Mouse (Mus musculus) hindbrain, embryonic 13.5 days (tissue): ENCODE results near the gene Guca1b. TPM values are rescaled to one million over a fixed set of nuclear protein-coding genes. Genes with fewer than 3 reads are reported as not detected.
"Not testable (repeated sequence)": the region's sequence is repeated elsewhere in the genome, so short reads cannot be mapped to it uniquely, and the experiment has no call there.

ENCODE experiments used
- ATAC-seq: fragments of 200-750 bp; cut with Nextera tagmentation; 2 replicates; pipeline ENCODE4 v1.8.0; 2017; ENCODE audit warnings: moderate TSS enrichment; ENCODE audit not compliant: low FRiP score
- H3K27ac ChIP-seq: fragments of 300-500 bp; sonication (generic); 2 replicates; pipeline ENCODE4 v1.5.1; 2015; ENCODE audit warnings: inconsistent platforms, mild to moderate bottlenecking, moderate library complexity
- H3K27me3 ChIP-seq: fragments of 300-500 bp; sonication (generic); 2 replicates; pipeline ENCODE4 v1.6.1; 2015; ENCODE audit warnings: mild to moderate bottlenecking, inconsistent platforms
- H3K36me3 ChIP-seq: fragments of 300-500 bp; sonication (generic); 2 replicates; pipeline ENCODE4 v1.6.1; 2015; ENCODE audit warnings: mild to moderate bottlenecking, inconsistent platforms
- H3K4me1 ChIP-seq: fragments of 300-500 bp; sonication (generic); replicated peaks from 2 replicates; pipeline ENCODE4 v1.6.1; 2015; ENCODE audit warnings: inconsistent platforms
- H3K4me2 ChIP-seq: fragments of 300-500 bp; sonication (generic); 2 replicates; pipeline ENCODE4 v1.6.1; 2015; ENCODE audit warnings: inconsistent platforms, mild to moderate bottlenecking, moderate library complexity
- H3K4me3 ChIP-seq: fragments of 300-500 bp; sonication (generic); 2 replicates; pipeline ENCODE4 v1.5.1; 2015; ENCODE audit warnings: mild to moderate bottlenecking, inconsistent platforms
- H3K9ac ChIP-seq: fragments of 300-500 bp; sonication (generic); 2 replicates; pipeline ENCODE4 v1.6.1; 2015; ENCODE audit warnings: mild to moderate bottlenecking, inconsistent platforms
- H3K9me3 ChIP-seq: fragments of 300-500 bp; sonication (generic); 2 replicates; pipeline ENCODE4 v1.6.1; 2016; ENCODE audit warnings: inconsistent platforms
- WGBS: fragments of 180-500 bp; shearing (Covaris S2); methylation state at CpG from one replicate; pipeline ENCODE4 v1.1.7; 2015; 5-methylcytosine and 5-hydroxymethylcytosine counted together
- polyA plus RNA-seq: library from polyadenylated mRNA; unstranded; fragments of >200 nt; fragmentation: Nextera tagmentation; extraction: Ambion mirVana; gene quantifications from 2 replicates; pipeline ENCODE4 v1.2.1, GENCODE M21; 2015

Guca1b gene
- polyA plus RNA-seq, 1 experiment from 2014 or later, result 0.83 TPM

DNA sequence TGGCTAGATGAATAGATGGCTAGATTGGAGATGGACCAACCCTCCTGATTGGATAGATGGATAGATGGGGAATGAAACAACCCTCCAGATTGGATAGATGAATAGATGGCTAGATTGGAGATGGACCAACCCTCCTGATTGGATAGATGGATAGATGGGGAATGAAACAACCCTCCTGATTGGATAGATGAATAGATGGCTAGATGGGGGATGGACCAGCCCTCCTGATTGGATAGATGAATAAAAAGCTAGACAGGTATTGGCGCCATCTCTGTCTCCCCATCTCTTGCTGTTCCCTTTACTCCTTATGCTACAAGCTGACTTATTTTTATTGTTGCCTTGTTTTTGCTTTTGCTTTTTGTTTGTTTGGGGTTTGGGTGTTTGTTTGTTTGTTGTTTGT lies 37.4 kb downstream of the Guca1b start:
- H3K27me3 ChIP-seq, H3K4me3 ChIP-seq, H3K4me1 ChIP-seq, H3K27ac ChIP-seq, H3K9ac ChIP-seq, ATAC-seq, H3K9me3 ChIP-seq, H3K36me3 ChIP-seq, H3K4me2 ChIP-seq: not testable (repeated sequence)
- WGBS, result 100% methylated on average over 1 of the region's 1 CpGs

DNA sequence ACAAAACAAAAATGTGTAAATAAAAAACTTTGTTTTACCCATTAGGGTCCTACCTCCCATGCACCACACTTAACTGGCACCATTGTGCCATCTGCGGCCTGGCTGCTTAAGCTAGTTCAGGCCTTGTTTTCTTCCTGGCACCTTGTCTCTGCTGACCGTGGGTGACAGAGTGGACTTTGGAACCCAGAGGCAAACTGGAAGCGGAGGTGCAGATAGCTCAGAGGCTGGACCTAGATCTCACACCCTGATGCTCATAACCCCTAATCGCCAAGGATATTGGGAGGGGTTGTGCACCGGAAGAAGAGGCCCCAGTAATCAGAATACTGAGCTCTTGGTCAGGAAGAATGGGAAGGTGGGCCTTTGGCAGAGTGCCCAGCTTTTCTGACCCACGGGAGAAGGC lies 39.0 kb downstream of the Guca1b start:
- no peak overlapping the region for H3K4me2 ChIP-seq
- no peaks in the 10 kb centered on the region for H3K9me3 ChIP-seq
- 80% methylated on average over 6 of the region's 6 CpGs for WGBS
- no peak overlapping the region for H3K4me3 ChIP-seq
- peaks cover 7% of the 10 kb centered on the region for H3K4me1 ChIP-seq
- ATAC-seq, result no peak
- no peaks in the 10 kb centered on the region for H3K36me3 ChIP-seq
- no peaks in the 10 kb centered on the region for H3K27me3 ChIP-seq
- H3K27ac ChIP-seq, result no peak overlapping the region
- H3K9ac ChIP-seq, result no peak overlapping the region

DNA sequence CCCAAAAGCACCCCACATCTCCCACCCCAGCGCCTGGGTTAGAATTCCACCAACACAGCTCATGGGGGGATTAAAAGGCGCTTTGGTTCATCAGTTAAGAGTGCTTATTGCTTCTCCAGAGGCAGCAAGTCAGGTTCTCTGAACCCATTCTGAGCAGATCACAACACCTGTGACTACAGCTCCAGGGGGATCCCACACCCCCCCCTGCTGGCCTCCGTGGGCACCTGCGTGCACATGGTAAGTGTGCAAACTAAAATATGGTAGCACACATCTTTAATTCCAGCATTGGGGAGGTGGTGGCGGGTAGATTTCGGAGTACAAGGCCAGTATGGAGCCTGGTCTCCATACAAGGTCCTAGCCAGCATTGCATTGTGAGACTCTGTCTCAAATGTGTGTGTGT lies 42.1 kb downstream of the Guca1b start:
- Histone ChIP-seq H3K36me3 (no peaks in the 10 kb centered on the region), H3K27me3 (0 out of 2 replicates have a peak, but pooled peaks cover 2% of the 10 kb centered on the region), H3K4me2 (no peak overlapping the region), H3K4me3 (no peak overlapping the region), H3K9ac (no peak overlapping the region), H3K4me1 (peaks cover 7% of the 10 kb centered on the region), H3K9me3 (no peaks in the 10 kb centered on the region), H3K27ac (no peak overlapping the region)
- WGBS, result 80% methylated on average over 6 of the region's 6 CpGs
- no peak for ATAC-seq

DNA sequence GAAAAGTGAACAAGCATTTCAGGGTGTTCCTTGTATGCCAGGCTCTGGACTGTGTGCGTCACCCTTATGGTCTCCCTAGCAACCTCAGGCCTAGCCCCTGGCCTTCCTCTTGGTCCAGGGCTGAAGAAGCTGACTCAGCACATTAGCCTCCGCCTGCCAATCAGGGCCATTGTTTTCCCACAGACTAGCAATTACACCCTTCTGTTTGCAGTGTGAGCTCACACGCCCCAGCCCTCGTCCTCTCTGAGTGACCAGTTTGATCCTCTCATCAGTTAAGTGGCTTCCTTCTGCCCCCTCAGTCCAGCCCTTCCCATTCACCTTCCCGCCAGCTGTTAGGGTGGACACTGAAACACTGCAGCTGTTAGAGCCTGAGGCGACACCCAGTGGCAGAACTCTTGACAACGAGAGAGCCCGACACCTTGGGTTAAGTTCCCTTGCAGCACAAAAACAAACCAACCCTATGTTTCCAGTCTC lies 43.7 kb downstream of the Guca1b start:
- 4% methylated on average over 8 of the region's 8 CpGs for WGBS
- ATAC-seq, result peak; percentile 72; the same call in 1 of the 2 replicates
- H3K4me3 ChIP-seq, result no peak overlapping the region
- no peak overlapping the region for H3K9ac ChIP-seq
- H3K36me3 ChIP-seq, result no peaks in the 10 kb centered on the region
- no peak overlapping the region for H3K27ac ChIP-seq
- no peaks in the 10 kb centered on the region for H3K9me3 ChIP-seq
- peaks cover 7% of the 10 kb centered on the region for H3K4me1 ChIP-seq
- H3K4me2 ChIP-seq, result peak overlapping the region; percentile 35
- H3K27me3 ChIP-seq, result 0 out of 2 replicates have a peak, but pooled peaks cover 2% of the 10 kb centered on the region

DNA sequence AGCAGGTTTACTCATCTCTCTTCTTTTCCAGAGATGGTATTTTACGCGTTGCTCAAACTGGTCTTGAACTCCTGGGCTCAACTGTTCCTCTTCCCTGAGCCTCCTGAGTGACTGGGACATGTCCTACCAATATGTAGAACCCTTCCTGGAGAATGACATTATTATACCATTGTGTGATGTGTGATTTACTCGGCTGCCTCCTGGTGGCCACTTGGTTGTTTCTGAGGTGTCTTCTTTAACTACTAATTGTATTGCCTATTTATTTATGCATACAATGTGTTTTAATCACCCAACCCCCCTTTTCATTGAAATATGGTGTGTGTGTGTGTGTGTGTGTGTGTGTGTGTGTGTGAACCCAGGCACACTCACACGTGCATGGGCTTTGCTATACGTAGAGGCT lies 45.6 kb downstream of the Guca1b start:
- no peak for ATAC-seq
- Histone ChIP-seq H3K27me3 (peaks cover 12% of the 10 kb centered on the region), H3K27ac (no peak overlapping the region), H3K9ac (no peak overlapping the region), H3K9me3 (no peaks in the 10 kb centered on the region), H3K36me3 (no peaks in the 10 kb centered on the region), H3K4me1 (peaks cover 7% of the 10 kb centered on the region), H3K4me3 (no peak overlapping the region), H3K4me2 (no peak overlapping the region)
- 70% methylated on average over 5 of the region's 5 CpGs for WGBS

DNA sequence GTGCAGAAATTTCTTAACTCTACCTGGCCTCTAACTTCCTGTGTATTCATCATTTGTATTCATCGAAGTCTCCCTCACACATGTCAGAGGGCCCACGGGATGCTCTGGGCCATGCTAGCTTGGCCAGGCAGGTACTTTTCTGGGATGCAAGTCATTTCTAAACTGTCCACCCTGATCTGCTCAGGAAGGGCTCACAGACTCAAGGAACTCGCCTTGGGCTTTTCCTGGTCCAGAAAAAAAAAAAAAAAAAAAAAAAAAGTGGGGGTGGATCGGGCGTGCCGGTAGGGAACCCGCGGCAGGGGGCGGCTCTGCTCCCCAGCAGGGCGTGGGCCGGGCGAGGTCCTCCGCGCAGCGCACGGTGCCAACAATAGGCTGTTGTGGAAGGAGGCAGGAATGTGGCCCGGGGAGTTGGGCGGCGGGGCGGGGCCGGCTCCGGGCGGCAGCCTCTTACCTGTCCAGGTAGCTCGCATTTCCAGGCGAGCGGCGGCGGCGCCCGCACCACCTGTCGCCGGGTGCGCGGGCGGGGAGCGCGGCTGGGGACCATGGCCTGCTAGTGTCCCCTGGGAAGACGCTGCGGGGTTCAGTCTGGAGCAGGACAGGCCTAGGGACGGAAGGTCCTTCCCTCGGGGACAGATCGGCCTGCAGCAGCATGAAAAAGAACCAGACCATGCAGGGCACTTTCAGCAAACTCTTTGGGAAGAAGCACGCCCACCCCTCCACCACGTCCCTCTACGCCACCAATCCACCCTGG lies 51.1 kb downstream of the Guca1b start, which contains the start of gene AI661453:
Gene AI661453, plus strand, starts transcription at position 460 of the 751 bp plus-strand sequence.
- no peak for ATAC-seq
- H3K27me3 ChIP-seq, result peaks cover 49% of the 10 kb centered on the region
- H3K36me3 ChIP-seq, result no peaks in the 10 kb centered on the region
- H3K9me3 ChIP-seq, result no peaks in the 10 kb centered on the region
- 1% methylated on average over 45 of the region's 45 CpGs for WGBS
- peak within 1 kb of the TSS; percentile 67 for H3K9ac ChIP-seq
- peak within 1 kb of the TSS; percentile 43 for H3K4me3 ChIP-seq
- H3K27ac ChIP-seq, result no peak within 1 kb of the TSS
- peaks cover 20% of the 10 kb centered on the region for H3K4me1 ChIP-seq
- H3K4me2 ChIP-seq, result peak within 1 kb of the TSS; percentile 73

DNA sequence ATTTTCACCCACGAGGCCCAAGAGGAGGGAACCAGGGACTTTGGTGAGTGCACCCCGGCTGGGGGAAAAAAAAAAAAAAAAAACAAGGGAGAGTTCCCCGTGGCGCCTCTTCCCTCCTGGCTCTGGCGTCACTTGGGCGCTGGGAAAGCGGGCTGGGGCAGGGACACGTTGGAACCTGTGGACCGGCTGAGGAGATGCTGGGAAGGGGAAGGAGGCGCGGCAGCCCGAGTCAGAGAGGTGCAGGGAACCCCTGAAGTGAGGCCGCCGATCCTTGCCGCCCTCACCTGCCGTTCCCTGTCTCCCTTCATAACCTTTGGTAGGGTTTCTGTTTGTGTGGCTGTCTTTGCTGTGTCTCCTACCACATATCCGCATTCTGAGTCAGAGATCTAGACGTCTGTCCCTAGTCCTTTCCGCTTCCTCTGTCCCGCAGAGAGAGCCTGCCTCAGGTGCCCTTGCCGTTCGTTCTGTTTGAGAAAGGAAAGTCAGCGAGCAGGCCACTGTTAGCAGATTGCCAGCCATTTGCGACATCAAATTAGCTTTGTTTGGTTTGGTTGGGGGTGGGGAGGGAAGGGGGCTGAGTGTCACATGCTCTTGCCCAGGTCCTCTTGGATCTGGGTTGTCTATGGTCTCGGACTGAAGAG lies 51.8 kb downstream of the Guca1b start, which contains the start of gene 1700001C19Rik:
Gene 1700001C19Rik, minus strand, starts transcription at position 470 of the 641 bp plus-strand sequence.
- peaks cover 49% of the 10 kb centered on the region for H3K27me3 ChIP-seq
- peaks cover 20% of the 10 kb centered on the region for H3K4me1 ChIP-seq
- no peaks in the 10 kb centered on the region for H3K9me3 ChIP-seq
- no peak within 1 kb of the TSS for H3K27ac ChIP-seq
- H3K36me3 ChIP-seq, result no peaks in the 10 kb centered on the region
- H3K9ac ChIP-seq, result peak within 1 kb of the TSS; percentile 67
- peak within 1 kb of the TSS; percentile 73 for H3K4me2 ChIP-seq
- ATAC-seq, result no peak
- peak within 1 kb of the TSS; percentile 43 for H3K4me3 ChIP-seq
- WGBS, result 4% methylated on average over 25 of the region's 25 CpGs

DNA sequence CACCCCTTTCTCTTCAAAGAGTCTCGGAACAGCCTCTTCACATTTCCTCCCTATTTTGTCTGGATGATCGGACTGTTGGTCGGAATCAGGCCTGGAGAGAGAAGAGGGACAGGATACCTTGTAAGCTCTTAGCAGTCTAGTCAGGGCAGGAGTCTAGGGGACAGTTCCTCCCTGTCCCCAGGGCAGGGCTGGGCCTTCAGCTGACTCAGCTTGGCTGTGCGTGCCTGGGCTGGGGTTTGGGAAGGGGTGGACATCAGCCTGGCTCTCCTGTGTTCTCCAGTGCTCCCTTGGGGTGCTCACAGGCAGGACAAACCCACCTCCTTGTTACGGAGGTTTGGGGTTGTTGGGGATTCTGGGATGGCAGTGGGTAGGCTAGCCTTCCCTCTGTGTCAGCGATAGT lies 53.4 kb downstream of the Guca1b start:
- H3K36me3 ChIP-seq, result no peaks in the 10 kb centered on the region
- H3K9ac ChIP-seq, result no peak overlapping the region
- no peak overlapping the region for H3K4me3 ChIP-seq
- H3K9me3 ChIP-seq, result no peaks in the 10 kb centered on the region
- peaks cover 49% of the 10 kb centered on the region for H3K27me3 ChIP-seq
- peaks cover 20% of the 10 kb centered on the region for H3K4me1 ChIP-seq
- WGBS, result 64% methylated on average over 6 of the region's 6 CpGs
- H3K27ac ChIP-seq, result no peak overlapping the region
- ATAC-seq, result no peak
- no peak overlapping the region for H3K4me2 ChIP-seq

DNA sequence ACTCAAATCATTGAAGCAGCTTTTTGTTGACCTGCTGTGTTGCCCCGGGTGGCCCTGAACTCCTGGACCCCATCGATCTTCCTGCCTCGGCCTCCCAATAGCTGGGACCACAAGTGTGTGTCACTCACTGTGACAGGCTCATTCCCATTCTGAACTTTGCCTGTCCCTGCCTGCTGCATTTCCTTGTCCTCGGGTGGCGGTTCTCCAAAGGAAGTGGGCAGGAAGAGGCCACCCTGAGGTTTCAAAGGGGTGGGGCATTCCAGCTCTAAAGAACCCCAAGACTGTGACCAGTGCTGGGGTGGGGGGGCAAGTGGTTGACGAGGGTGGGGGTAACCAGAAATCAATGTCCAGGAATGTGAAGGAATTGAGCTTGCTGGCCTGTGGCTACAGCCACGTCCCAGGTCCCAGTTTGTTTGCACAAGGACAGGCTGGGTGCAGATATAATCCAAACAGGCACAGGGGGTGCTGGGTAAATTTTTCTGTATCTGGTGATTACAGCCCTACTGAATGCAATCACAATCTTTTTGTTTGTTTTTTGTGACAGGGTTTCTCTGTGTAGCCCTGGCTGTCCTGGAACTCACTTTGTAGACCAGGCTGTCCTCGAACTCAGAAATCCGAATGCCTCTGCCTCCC lies 54.3 kb downstream of the Guca1b start:
- Histone ChIP-seq H3K27me3 (peaks cover 49% of the 10 kb centered on the region), H3K36me3 (no peaks in the 10 kb centered on the region), H3K9me3 (no peaks in the 10 kb centered on the region), H3K9ac (no peak overlapping the region), H3K4me3 (no peak overlapping the region), H3K27ac (peak overlapping the region; percentile 58; the same call in 1 of the 2 replicates), H3K4me1 (peaks cover 20% of the 10 kb centered on the region), H3K4me2 (no peak overlapping the region)
- WGBS, result 36% methylated on average over 9 of the region's 9 CpGs
- no peak for ATAC-seq

DNA sequence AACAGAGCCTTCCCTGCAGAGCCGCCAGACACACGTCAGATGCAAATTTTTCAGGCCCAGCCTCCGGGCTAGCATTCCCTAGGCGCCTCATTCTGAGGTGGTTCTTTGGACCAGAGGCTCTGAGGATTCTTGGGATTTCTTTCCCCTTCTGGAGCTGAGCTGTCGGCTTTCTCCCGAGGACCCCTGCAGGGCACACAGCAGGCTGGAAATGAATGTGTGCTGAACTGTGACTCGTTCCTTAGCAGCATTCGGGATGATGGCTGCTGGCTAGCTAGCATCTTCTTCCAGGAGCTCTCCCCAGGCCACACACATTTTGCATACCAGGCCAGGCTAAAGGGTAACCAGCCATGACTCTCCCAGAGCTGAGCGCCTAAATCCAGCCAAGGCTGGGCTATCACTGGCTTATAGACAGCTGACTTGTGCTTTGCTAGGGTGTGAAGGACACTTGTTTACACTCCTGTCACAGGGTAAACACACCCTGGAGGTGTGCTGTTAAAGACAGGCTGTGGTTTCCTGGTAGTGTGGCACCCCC lies 55.2 kb downstream of the Guca1b start:
- Histone ChIP-seq H3K4me3 (no peak overlapping the region), H3K36me3 (no peaks in the 10 kb centered on the region), H3K9me3 (no peaks in the 10 kb centered on the region), H3K27me3 (peaks cover 43% of the 10 kb centered on the region), H3K4me2 (no peak overlapping the region), H3K27ac (peak overlapping the region; percentile 58), H3K9ac (peak overlapping the region; percentile 46; the same call in 1 of the 2 replicates), H3K4me1 (peaks cover 20% of the 10 kb centered on the region)
- peak; percentile 55 for ATAC-seq
- 5% methylated on average over 9 of the region's 9 CpGs for WGBS

DNA sequence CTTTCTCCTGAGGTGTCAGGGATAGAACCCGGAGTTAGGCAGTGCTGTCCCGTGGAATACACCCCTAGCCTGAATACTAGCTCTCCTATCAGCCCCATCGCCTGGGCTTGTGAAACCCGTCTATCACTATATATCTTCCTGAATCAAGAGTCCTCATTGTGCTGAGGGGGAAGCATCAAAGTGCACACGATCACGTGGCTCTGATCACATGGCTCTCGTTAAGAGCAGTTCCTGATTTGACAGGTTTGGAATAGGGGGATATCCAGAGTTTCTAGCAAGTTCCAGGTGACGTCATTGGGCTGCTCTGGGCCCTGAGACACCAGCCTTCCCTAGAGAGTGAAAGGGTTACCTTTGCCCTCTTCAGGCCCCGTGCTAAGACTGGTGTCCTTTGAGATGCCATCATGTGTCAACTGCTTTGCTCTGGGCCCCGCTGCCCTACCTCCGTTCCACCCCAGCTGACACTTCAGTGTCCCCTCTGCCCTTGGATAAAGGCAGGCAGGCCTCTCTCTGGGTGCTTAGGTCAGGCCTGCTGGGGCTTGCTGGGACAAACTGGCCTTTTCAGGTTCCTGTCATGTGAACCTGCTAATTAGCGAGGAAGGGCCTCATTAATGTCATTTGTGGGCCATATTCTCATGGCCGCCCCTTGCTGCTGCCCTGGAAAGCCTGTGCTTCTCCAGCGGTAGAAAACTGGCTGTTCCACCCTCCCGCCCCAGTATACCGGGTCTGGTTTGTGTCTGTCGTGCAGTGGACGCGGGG lies 56.3 kb downstream of the Guca1b start:
- H3K27ac ChIP-seq, result no peak overlapping the region
- peaks cover 15% of the 10 kb centered on the region for H3K4me1 ChIP-seq
- H3K9me3 ChIP-seq, result no peaks in the 10 kb centered on the region
- WGBS, result 72% methylated on average over 19 of the region's 19 CpGs
- peaks cover 33% of the 10 kb centered on the region for H3K27me3 ChIP-seq
- H3K36me3 ChIP-seq, result no peaks in the 10 kb centered on the region
- H3K4me3 ChIP-seq, result no peak overlapping the region
- 0 out of 2 replicates have a peak, but pooled peaks have one; percentile 4 for ATAC-seq
- H3K9ac ChIP-seq, result no peak overlapping the region
- no peak overlapping the region for H3K4me2 ChIP-seq
